Mouse (Mus musculus) limb, embryonic 13.5 days (tissue): ENCODE results near the gene Wdfy4. TPM values are rescaled to one million over a fixed set of nuclear protein-coding genes. Genes with fewer than 3 reads are reported as not detected.

Source experiments
- ATAC-seq: fragments of 200-750 bp; cut with Nextera tagmentation; 2 replicates; pipeline ENCODE4 v1.8.0; 2017; ENCODE audit warnings: low read depth, moderate number of reproducible peaks, moderate TSS enrichment; ENCODE audit not compliant: low FRiP score
- H3K27ac ChIP-seq: fragments of 300-500 bp; sonication (generic); 2 replicates; pipeline ENCODE4 v1.5.1; 2015; ENCODE audit warnings: inconsistent platforms, mild to moderate bottlenecking, moderate library complexity
- H3K27me3 ChIP-seq: fragments of 300-500 bp; sonication (generic); 2 replicates; pipeline ENCODE4 v1.6.1; 2015; ENCODE audit warnings: mild to moderate bottlenecking, inconsistent platforms
- H3K36me3 ChIP-seq: fragments of 300-500 bp; sonication (generic); 2 replicates; pipeline ENCODE4 v1.6.1; 2015; ENCODE audit warnings: inconsistent platforms, mild to moderate bottlenecking, moderate library complexity
- H3K4me1 ChIP-seq: fragments of 300-500 bp; sonication (generic); 2 replicates; pipeline ENCODE4 v1.6.1; 2015; ENCODE audit warnings: inconsistent platforms
- H3K4me2 ChIP-seq: fragments of 300-500 bp; sonication (generic); replicated peaks from 2 replicates; pipeline ENCODE4 v1.6.1; 2015; ENCODE audit warnings: inconsistent platforms, mild to moderate bottlenecking, moderate library complexity
- H3K4me3 ChIP-seq: fragments of 300-500 bp; sonication (generic); 2 replicates; pipeline ENCODE4 v1.5.1; 2015; ENCODE audit warnings: moderate library complexity, mild to moderate bottlenecking, inconsistent platforms
- H3K9ac ChIP-seq: fragments of 300-500 bp; sonication (generic); 2 replicates; pipeline ENCODE4 v1.6.1; 2015; ENCODE audit warnings: mild to moderate bottlenecking, inconsistent platforms
- H3K9me3 ChIP-seq: fragments of 300-500 bp; sonication (generic); 2 replicates; pipeline ENCODE4 v1.6.1; 2016; ENCODE audit warnings: inconsistent platforms
- WGBS: fragments of 180-500 bp; shearing (Covaris S2); methylation state at CpG from one replicate; pipeline ENCODE4 v1.1.7; 2015; 5-methylcytosine and 5-hydroxymethylcytosine counted together
- polyA plus RNA-seq: library from polyadenylated mRNA; unstranded; fragments of >200 nt; fragmentation: Nextera tagmentation; extraction: Ambion mirVana; gene quantifications from 2 replicates; pipeline ENCODE4 v1.2.1, GENCODE M21; 2015

Wdfy4 gene
- polyA plus RNA-seq = 0.23 and 0.27 TPM in 2 replicates

- H3K27ac ChIP-seq = no peak within 1 kb of the TSS
- no peaks in the 10 kb centered on the region for H3K27me3 ChIP-seq
- no peak within 1 kb of the TSS for H3K9ac ChIP-seq
- peaks cover 4% of the 10 kb centered on the region; the same call in 1 of the 2 replicates for H3K4me1 ChIP-seq
- H3K4me2 ChIP-seq = no peak within 1 kb of the TSS
- H3K36me3 ChIP-seq = no peaks in the 10 kb centered on the region
- WGBS = 87% methylated on average over 11 of the region's 11 CpGs
- no peak for ATAC-seq
- H3K4me3 ChIP-seq = no peak within 1 kb of the TSS
- H3K9me3 ChIP-seq = no peaks in the 10 kb centered on the region
Observed at GRCm38 (mm10) chr14:33185068-33185800, at the start of gene Wdfy4. Gene Wdfy4, minus strand, starts transcription at chr14:33185508.

- Histone ChIP-seq H3K9me3 (no peaks in the 10 kb centered on the region), H3K27ac (no peak overlapping the region), H3K4me3 (no peak overlapping the region), H3K36me3 (no peaks in the 10 kb centered on the region), H3K4me1 (peaks cover 5% of the 10 kb centered on the region; the same call in 1 of the 2 replicates), H3K27me3 (no peaks in the 10 kb centered on the region), H3K9ac (no peak overlapping the region), H3K4me2 (no peak overlapping the region)
- 75% methylated on average over 5 of the region's 5 CpGs for WGBS
- ATAC-seq = no peak
Observed at GRCm38 (mm10) chr14:33232048-33232447, 46.7 kb upstream of the Wdfy4 start.

- 0 out of 2 replicates have a peak, but pooled peaks cover 3% of the 10 kb centered on the region for H3K4me1 ChIP-seq
- no peaks in the 10 kb centered on the region for H3K27me3 ChIP-seq
- H3K4me3 ChIP-seq = no peak overlapping the region
- H3K9me3 ChIP-seq = no peaks in the 10 kb centered on the region
- no peak overlapping the region for H3K9ac ChIP-seq
- 84% methylated on average over 3 of the region's 3 CpGs for WGBS
- no peak overlapping the region for H3K27ac ChIP-seq
- H3K4me2 ChIP-seq = no peak overlapping the region
- ATAC-seq = no peak
- no peaks in the 10 kb centered on the region for H3K36me3 ChIP-seq
Observed at GRCm38 (mm10) chr14:33231311-33231710, 46.0 kb upstream of the Wdfy4 start.

GRCm38 (mm10) chr14:33230672-33231071 lies 45.4 kb upstream of the Wdfy4 start:
- Histone ChIP-seq H3K36me3 (no peaks in the 10 kb centered on the region), H3K9ac (no peak overlapping the region), H3K4me1 (0 out of 2 replicates have a peak, but pooled peaks cover 3% of the 10 kb centered on the region), H3K9me3 (no peaks in the 10 kb centered on the region), H3K4me2 (no peak overlapping the region), H3K27ac (no peak overlapping the region), H3K27me3 (no peaks in the 10 kb centered on the region), H3K4me3 (no peak overlapping the region)
- no peak for ATAC-seq
- 79% methylated on average over 4 of the region's 4 CpGs for WGBS

GRCm38 (mm10) chr14:33225235-33225634 lies 39.9 kb upstream of the Wdfy4 start:
- H3K4me1 ChIP-seq = no peaks in the 10 kb centered on the region
- H3K4me3 ChIP-seq = no peak overlapping the region
- H3K36me3 ChIP-seq = no peaks in the 10 kb centered on the region
- 88% methylated on average over 4 of the region's 4 CpGs for WGBS
- H3K27me3 ChIP-seq = no peaks in the 10 kb centered on the region
- no peak overlapping the region for H3K9ac ChIP-seq
- no peaks in the 10 kb centered on the region for H3K9me3 ChIP-seq
- ATAC-seq = no peak
- no peak overlapping the region for H3K27ac ChIP-seq
- no peak overlapping the region for H3K4me2 ChIP-seq

- H3K9ac ChIP-seq = no peak overlapping the region
- no peak overlapping the region for H3K4me2 ChIP-seq
- 84% methylated on average over 19 of the region's 19 CpGs for WGBS
- H3K36me3 ChIP-seq = no peaks in the 10 kb centered on the region
- H3K9me3 ChIP-seq = no peaks in the 10 kb centered on the region
- no peak overlapping the region for H3K4me3 ChIP-seq
- no peak for ATAC-seq
- H3K27ac ChIP-seq = no peak overlapping the region
- peaks cover 41% of the 10 kb centered on the region for H3K27me3 ChIP-seq
- peaks cover 10% of the 10 kb centered on the region for H3K4me1 ChIP-seq
Observed at GRCm38 (mm10) chr14:33216343-33217208, 31.3 kb upstream of the Wdfy4 start.

- Histone ChIP-seq H3K27me3 (peaks cover 41% of the 10 kb centered on the region), H3K36me3 (no peaks in the 10 kb centered on the region), H3K9ac (no peak overlapping the region), H3K27ac (no peak overlapping the region), H3K4me1 (peaks cover 10% of the 10 kb centered on the region), H3K4me3 (no peak overlapping the region), H3K4me2 (no peak overlapping the region), H3K9me3 (no peaks in the 10 kb centered on the region)
- ATAC-seq = no peak
- WGBS = 60% methylated on average over 1 of the region's 1 CpGs
Observed at GRCm38 (mm10) chr14:33215163-33215562, 29.9 kb upstream of the Wdfy4 start.

- ATAC-seq = no peak
- H3K4me2 ChIP-seq = no peak overlapping the region
- H3K27me3 ChIP-seq = peaks cover 41% of the 10 kb centered on the region
- H3K9ac ChIP-seq = no peak overlapping the region
- no peaks in the 10 kb centered on the region for H3K36me3 ChIP-seq
- whole genome bisulfite sequencing = 14% methylated on average over 4 of the region's 4 CpGs
- no peak overlapping the region for H3K4me3 ChIP-seq
- H3K9me3 ChIP-seq = no peaks in the 10 kb centered on the region
- H3K4me1 ChIP-seq = peaks cover 8% of the 10 kb centered on the region
- H3K27ac ChIP-seq = no peak overlapping the region
Observed at GRCm38 (mm10) chr14:33214767-33215128, 29.4 kb upstream of the Wdfy4 start.

GRCm38 (mm10) chr14:33213823-33214766 lies 28.8 kb upstream of the Wdfy4 start, which contains the start of gene Arhgap22:
Gene Arhgap22, plus strand, starts transcription at chr14:33214026.
- no peaks in the 10 kb centered on the region for H3K9me3 ChIP-seq
- WGBS = 16% methylated on average over 28 of the region's 28 CpGs

GRCm38 (mm10) chr14:33212958-33213309 lies 27.6 kb upstream of the Wdfy4 start:
- no peaks in the 10 kb centered on the region for H3K36me3 ChIP-seq
- 84% methylated on average over 12 of the region's 12 CpGs for WGBS
- no peak overlapping the region for H3K4me2 ChIP-seq
- no peak overlapping the region for H3K9ac ChIP-seq
- no peaks in the 10 kb centered on the region for H3K9me3 ChIP-seq
- ATAC-seq = no peak
- no peak overlapping the region for H3K27ac ChIP-seq
- peaks cover 45% of the 10 kb centered on the region for H3K27me3 ChIP-seq
- H3K4me1 ChIP-seq = no peaks in the 10 kb centered on the region
- no peak overlapping the region for H3K4me3 ChIP-seq

More at GRCm38 (mm10) chr14:33213823-33214766, 28.8 kb upstream of the Wdfy4 start, which contains the start of gene Arhgap22:
- Histone ChIP-seq H3K4me2 (peak within 1 kb of the TSS; percentile 57), H3K9ac (peak within 1 kb of the TSS; percentile 13; the same call in 1 of the 2 replicates), H3K4me3 (peak within 1 kb of the TSS; percentile 21; the same call in 1 of the 2 replicates), H3K27me3 (peaks cover 42% of the 10 kb centered on the region), H3K27ac (no peak within 1 kb of the TSS), H3K4me1 (peaks cover 1% of the 10 kb centered on the region; the same call in 1 of the 2 replicates), H3K36me3 (no peaks in the 10 kb centered on the region)
- ATAC-seq = peak; percentile 87

GRCm38 (mm10) chr14:33212271-33212957 lies 27.1 kb upstream of the Wdfy4 start:
- 46% methylated on average over 5 of the region's 5 CpGs for WGBS
- Histone ChIP-seq H3K4me3 (no peak overlapping the region), H3K27ac (no peak overlapping the region), H3K36me3 (no peaks in the 10 kb centered on the region), H3K4me1 (no peaks in the 10 kb centered on the region), H3K9me3 (no peaks in the 10 kb centered on the region), H3K4me2 (no peak overlapping the region), H3K27me3 (peaks cover 45% of the 10 kb centered on the region), H3K9ac (no peak overlapping the region)
- no peak for ATAC-seq
